Mouse (Mus musculus) embryonic facial prominence, embryonic 15.5 days (tissue): ENCODE measurements at regions not wholly inside any gene's neighbourhood (a gene's known extent, or its start where the extent isn't known, plus 50 kb on each side); places are given as distances from the start of the nearest gene placed in this dataset.

Source experiments
- ATAC-seq: fragments of 200-750 bp; cut with Nextera tagmentation; 2 replicates; pipeline ENCODE4 v1.8.0; 2017; ENCODE audit warnings: low read depth, moderate TSS enrichment; ENCODE audit not compliant: insufficient number of reproducible peaks, low FRiP score, low TSS enrichment
- H3K27ac ChIP-seq: fragments of 300-500 bp; sonication (generic); replicated peaks from 2 replicates; pipeline ENCODE4 v1.5.1; 2015; ENCODE audit warnings: mild to moderate bottlenecking, inconsistent platforms
- H3K27me3 ChIP-seq: fragments of 300-500 bp; sonication (generic); 2 replicates; pipeline ENCODE4 v1.6.1; 2015; ENCODE audit warnings: inconsistent platforms
- H3K36me3 ChIP-seq: fragments of 300-500 bp; sonication (generic); 2 replicates; pipeline ENCODE4 v1.6.1; 2015; ENCODE audit warnings: mild to moderate bottlenecking, inconsistent platforms
- H3K4me1 ChIP-seq: fragments of 300-500 bp; sonication (generic); 2 replicates; pipeline ENCODE4 v1.6.1; 2015; ENCODE audit warnings: inconsistent platforms
- H3K4me2 ChIP-seq: fragments of 300-500 bp; sonication (generic); replicated peaks from 2 replicates; pipeline ENCODE4 v1.6.1; 2015; ENCODE audit warnings: mild to moderate bottlenecking, inconsistent platforms
- H3K4me3 ChIP-seq: fragments of 300-500 bp; sonication (generic); replicated peaks from 2 replicates; pipeline ENCODE4 v1.5.1; 2015; ENCODE audit warnings: mild to moderate bottlenecking, inconsistent platforms
- H3K9ac ChIP-seq: fragments of 300-500 bp; sonication (generic); 2 replicates; pipeline ENCODE4 v1.6.1; 2015; ENCODE audit warnings: inconsistent platforms
- H3K9me3 ChIP-seq: fragments of 300-500 bp; sonication (generic); replicated peaks from 2 replicates; pipeline ENCODE4 v1.6.1; 2016; ENCODE audit warnings: inconsistent platforms
- WGBS: fragments of 180-500 bp; shearing (Covaris S2); methylation state at CpG from one replicate; pipeline ENCODE4 v1.1.7; 2015; 5-methylcytosine and 5-hydroxymethylcytosine counted together

DNA sequence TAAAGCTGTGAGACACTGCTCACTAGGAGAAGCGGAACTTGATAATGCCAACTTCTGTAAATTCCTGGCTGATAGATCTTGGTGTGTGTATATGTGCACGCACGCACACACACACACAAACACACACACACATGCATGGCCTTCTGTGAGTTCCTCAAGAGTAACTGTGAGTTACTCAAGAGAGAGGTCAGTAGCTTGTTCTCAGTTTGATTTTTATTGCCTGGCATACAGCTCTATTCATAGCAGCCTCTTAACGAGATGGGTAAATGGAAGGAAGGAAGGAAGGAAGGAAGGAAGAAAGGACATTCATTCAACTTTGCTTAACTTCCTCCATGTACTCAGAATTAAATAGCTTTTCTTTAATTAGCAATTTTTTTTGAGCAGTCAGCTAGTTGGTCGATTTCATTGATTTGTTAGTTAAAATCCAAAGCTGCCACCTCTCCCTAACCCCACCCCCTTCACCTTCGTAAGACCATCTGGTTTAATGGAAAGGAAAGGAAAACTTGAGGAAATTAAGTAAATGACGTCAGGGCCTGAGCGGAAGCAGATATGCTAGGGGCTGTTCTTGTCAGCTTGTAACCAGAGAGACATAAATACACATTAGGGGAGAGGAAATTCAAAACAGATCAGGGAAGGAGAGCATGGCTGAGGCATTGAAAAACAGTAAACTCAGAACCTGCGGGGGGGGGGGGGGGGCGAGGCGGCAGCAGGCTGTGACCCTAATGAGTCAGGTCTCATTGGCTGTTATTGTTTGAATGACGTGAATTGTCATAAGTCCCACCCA is 359.6 kb downstream of the Gm49356 start:
- H3K4me2 ChIP-seq: no peak overlapping the region

GRCm38 (mm10) chr15:59261380-59261779 is 372.3 kb downstream of the Gm49356 start:
- no peak for ATAC-seq
- H3K4me1 ChIP-seq: peaks cover 8% of the 10 kb centered on the region; the same call in 1 of the 2 replicates
- H3K9me3 ChIP-seq: no peaks in the 10 kb centered on the region
- H3K9ac ChIP-seq: no peak overlapping the region
- no peaks in the 10 kb centered on the region for H3K27me3 ChIP-seq
- 72% methylated on average over 1 of the region's 1 CpGs for WGBS
- no peak overlapping the region for H3K4me2 ChIP-seq
- no peak overlapping the region for H3K27ac ChIP-seq
- no peak overlapping the region for H3K4me3 ChIP-seq
- H3K36me3 ChIP-seq: no peaks in the 10 kb centered on the region

More for the DNA sequence above, 359.6 kb downstream of the Gm49356 start:
- Histone ChIP-seq H3K4me3 (no peak overlapping the region), H3K9me3 (no peaks in the 10 kb centered on the region), H3K27ac (no peak overlapping the region), H3K27me3 (no peaks in the 10 kb centered on the region), H3K4me1 (no peaks in the 10 kb centered on the region), H3K9ac (no peak overlapping the region), H3K36me3 (no peaks in the 10 kb centered on the region)
- ATAC-seq: no peak
- WGBS: 49% methylated on average over 11 of the region's 12 CpGs

DNA sequence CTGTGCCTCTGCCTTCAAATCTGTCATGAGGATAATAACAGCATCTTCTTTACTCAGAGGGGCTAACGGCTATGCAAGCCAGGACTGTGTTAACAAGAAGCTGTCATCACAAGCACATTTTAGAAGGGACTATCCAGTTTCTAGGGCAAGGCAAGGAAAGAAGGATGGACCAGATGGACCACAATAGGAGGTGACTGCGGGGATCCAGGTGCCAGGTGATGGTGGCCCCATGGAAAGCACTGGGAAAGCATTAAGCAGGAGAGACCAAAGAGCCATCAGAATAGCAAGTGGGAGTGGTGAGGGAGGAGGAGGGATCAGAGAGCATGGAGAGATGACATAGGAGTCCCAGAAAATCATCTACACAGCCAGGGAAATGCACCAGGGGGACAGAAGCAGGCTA is 373.3 kb downstream of the Gm49356 start:
- H3K36me3 ChIP-seq: no peaks in the 10 kb centered on the region
- no peak for ATAC-seq

GRCm38 (mm10) chr15:59263433-59264328 is 374.6 kb downstream of the Gm49356 start:
- ATAC-seq: 0 out of 2 replicates have a peak, but pooled peaks have one; percentile 29
- H3K4me2 ChIP-seq: 0 out of 2 replicates have a peak overlapping the region, but pooled peaks have one; percentile 6
- no peaks in the 10 kb centered on the region for H3K9me3 ChIP-seq
- H3K36me3 ChIP-seq: no peaks in the 10 kb centered on the region
- no peaks in the 10 kb centered on the region for H3K27me3 ChIP-seq
- WGBS: 37% methylated on average over 13 of the region's 13 CpGs
- no peak overlapping the region for H3K9ac ChIP-seq
- no peak overlapping the region for H3K4me3 ChIP-seq
- H3K4me1 ChIP-seq: peaks cover 8% of the 10 kb centered on the region; the same call in 1 of the 2 replicates
- peak overlapping the region; percentile 25; the same call in 1 of the 2 replicates for H3K27ac ChIP-seq

More for the DNA sequence above, 373.3 kb downstream of the Gm49356 start:
- Histone ChIP-seq H3K4me1 (peaks cover 8% of the 10 kb centered on the region; the same call in 1 of the 2 replicates), H3K9me3 (no peaks in the 10 kb centered on the region), H3K4me3 (no peak overlapping the region), H3K27ac (no peak overlapping the region), H3K9ac (no peak overlapping the region), H3K27me3 (no peaks in the 10 kb centered on the region), H3K4me2 (no peak overlapping the region)
- WGBS: 77% methylated on average over 2 of the region's 2 CpGs
